Mouse (Mus musculus): ENCODE measurements around the gene Zbtb44.

GRCm38 (mm10) chr9:31086754-31087145 lies 56.3 kb downstream of the Zbtb44 start:
- TF ChIP-seq CTCF (IDR thresholded peaks at IDR 0.05; ENCODE audit: low read depth, low read length) (no peak), POLR2A (IDR thresholded peaks at IDR 0.05; ENCODE audit: borderline replicate concordance, low read depth, low read length) (no peak)

Data from bone marrow macrophage, adult 2 months (primary cell).